Mouse (Mus musculus) embryonic facial prominence, embryonic 12.5 days (tissue): ENCODE data around the gene Perp. TPM values are rescaled to one million over a fixed set of nuclear protein-coding genes. Genes with fewer than 3 reads are reported as not detected.
A peak's percentile ranks its signal among the peaks of the same experiment; 100 is the strongest.

Experiments used
- ATAC-seq: fragments of 200-750 bp; cut with Nextera tagmentation; 2 replicates; pipeline ENCODE4 v1.8.0; 2017; ENCODE audit not compliant: insufficient number of reproducible peaks, insufficient read depth, low FRiP score, low TSS enrichment
- H3K27ac ChIP-seq: fragments of 300-500 bp; sonication (generic); 2 replicates; pipeline ENCODE4 v1.5.1; 2016; ENCODE audit warnings: mild to moderate bottlenecking
- H3K27me3 ChIP-seq: fragments of 300-500 bp; sonication (generic); 2 replicates; pipeline ENCODE4 v1.6.1; 2016; ENCODE audit warnings: mild to moderate bottlenecking, moderate library complexity
- H3K36me3 ChIP-seq: fragments of 300-500 bp; sonication (generic); 2 replicates; pipeline ENCODE4 v1.6.1; 2016; ENCODE audit warnings: mild to moderate bottlenecking
- H3K4me1 ChIP-seq: fragments of 300-500 bp; sonication (generic); 2 replicates; pipeline ENCODE4 v1.6.1; 2016
- H3K4me2 ChIP-seq: fragments of 300-500 bp; sonication (generic); replicated peaks from 2 replicates; pipeline ENCODE4 v1.6.1; 2016; ENCODE audit warnings: mild to moderate bottlenecking, moderate library complexity
- H3K4me3 ChIP-seq: fragments of 300-500 bp; sonication (generic); 2 replicates; pipeline ENCODE4 v1.5.1; 2016; ENCODE audit warnings: mild to moderate bottlenecking
- H3K9ac ChIP-seq: fragments of 300-500 bp; sonication (generic); 2 replicates; pipeline ENCODE4 v1.6.1; 2016; ENCODE audit warnings: mild to moderate bottlenecking, moderate library complexity
- H3K9me3 ChIP-seq: fragments of 300-500 bp; sonication (generic); 2 replicates; pipeline ENCODE4 v1.6.1; 2016; ENCODE audit warnings: mild to moderate bottlenecking, moderate library complexity
- WGBS: fragments of 180-500 bp; shearing (Covaris S2); methylation state at CpG from one replicate; pipeline ENCODE4 v1.1.7; 2016; 5-methylcytosine and 5-hydroxymethylcytosine counted together
- polyA plus RNA-seq: library from polyadenylated mRNA; unstranded; fragments of >200 nt; fragmentation: Nextera tagmentation; extraction: Ambion mirVana; gene quantifications from 2 replicates; pipeline ENCODE4 v1.2.1, GENCODE M21; 2016

The Perp gene
- 45.3 and 48.4 TPM in 2 replicates for polyA plus RNA-seq

- peak within 1 kb of the TSS; percentile 92 for H3K4me2 ChIP-seq
- H3K27me3 ChIP-seq = peaks cover 38% of the 10 kb centered on the region
- WGBS = 3% methylated on average over 54 of the region's 54 CpGs
- peak within 1 kb of the TSS; percentile 47 for H3K9ac ChIP-seq
- H3K4me1 ChIP-seq = peaks cover 5% of the 10 kb centered on the region; the same call in 1 of the 2 replicates
- H3K27ac ChIP-seq = peak within 1 kb of the TSS; percentile 50
- no peaks in the 10 kb centered on the region for H3K36me3 ChIP-seq
- H3K4me3 ChIP-seq = peak within 1 kb of the TSS; percentile 50
- ATAC-seq = peak; percentile 89
- H3K9me3 ChIP-seq = no peaks in the 10 kb centered on the region
Observed at GRCm38 (mm10) chr10:18844441-18845286, at the start of gene Perp. Perp (plus strand) TSS chr10:18845020.

- no peak for ATAC-seq
- no peaks in the 10 kb centered on the region for H3K36me3 ChIP-seq
- H3K27ac ChIP-seq = no peak overlapping the region
- 84% methylated on average over 2 of the region's 2 CpGs for WGBS
- H3K9me3 ChIP-seq = no peaks in the 10 kb centered on the region
- H3K4me3 ChIP-seq = no peak overlapping the region
- no peaks in the 10 kb centered on the region for H3K27me3 ChIP-seq
- no peak overlapping the region for H3K9ac ChIP-seq
- no peak overlapping the region for H3K4me2 ChIP-seq
- H3K4me1 ChIP-seq = peaks cover 14% of the 10 kb centered on the region
Observed at GRCm38 (mm10) chr10:18811751-18812150, 33.1 kb upstream of the Perp start.

GRCm38 (mm10) chr10:18816560-18816959, 28.3 kb upstream of the Perp start:
- Histone ChIP-seq H3K36me3 (no peaks in the 10 kb centered on the region), H3K4me3 (no peak overlapping the region), H3K27ac (0 out of 2 replicates have a peak overlapping the region, but pooled peaks have one; percentile 23), H3K9ac (no peak overlapping the region), H3K4me2 (no peak overlapping the region), H3K4me1 (peaks cover 20% of the 10 kb centered on the region), H3K27me3 (no peaks in the 10 kb centered on the region), H3K9me3 (no peaks in the 10 kb centered on the region)
- peak; percentile 81 for ATAC-seq
- WGBS = 21% methylated on average over 5 of the region's 5 CpGs

GRCm38 (mm10) chr10:18825143-18825542, 19.7 kb upstream of the Perp start:
- Histone ChIP-seq H3K27me3 (no peaks in the 10 kb centered on the region), H3K36me3 (no peaks in the 10 kb centered on the region), H3K4me2 (no peak overlapping the region), H3K4me3 (no peak overlapping the region), H3K9ac (no peak overlapping the region), H3K9me3 (no peaks in the 10 kb centered on the region), H3K27ac (no peak overlapping the region), H3K4me1 (no peaks in the 10 kb centered on the region)
- ATAC-seq = no peak

GRCm38 (mm10) chr10:18826107-18826506, 18.7 kb upstream of the Perp start:
- WGBS = 78% methylated on average over 2 of the region's 2 CpGs
- Histone ChIP-seq H3K4me3 (no peak overlapping the region), H3K27me3 (no peaks in the 10 kb centered on the region), H3K27ac (no peak overlapping the region), H3K9ac (no peak overlapping the region), H3K4me1 (no peaks in the 10 kb centered on the region), H3K9me3 (no peaks in the 10 kb centered on the region), H3K36me3 (no peaks in the 10 kb centered on the region), H3K4me2 (no peak overlapping the region)
- ATAC-seq = no peak

GRCm38 (mm10) chr10:18827936-18828335, 16.9 kb upstream of the Perp start:
- Histone ChIP-seq H3K4me1 (0 out of 2 replicates have a peak, but pooled peaks cover 2% of the 10 kb centered on the region), H3K27me3 (no peaks in the 10 kb centered on the region), H3K4me2 (no peak overlapping the region), H3K36me3 (no peaks in the 10 kb centered on the region), H3K9ac (no peak overlapping the region), H3K4me3 (no peak overlapping the region), H3K9me3 (no peaks in the 10 kb centered on the region), H3K27ac (no peak overlapping the region)
- 29% methylated on average over 2 of the region's 2 CpGs for whole genome bisulfite sequencing
- ATAC-seq = no peak

GRCm38 (mm10) chr10:18830359-18830758, 14.5 kb upstream of the Perp start:
- Histone ChIP-seq H3K9me3 (no peaks in the 10 kb centered on the region), H3K36me3 (no peaks in the 10 kb centered on the region), H3K27ac (no peak overlapping the region), H3K4me1 (0 out of 2 replicates have a peak, but pooled peaks cover 2% of the 10 kb centered on the region), H3K4me2 (no peak overlapping the region), H3K9ac (no peak overlapping the region), H3K4me3 (no peak overlapping the region), H3K27me3 (no peaks in the 10 kb centered on the region)
- ATAC-seq = no peak
- WGBS = 70% methylated on average over 4 of the region's 4 CpGs

GRCm38 (mm10) chr10:18831823-18832222, 13.0 kb upstream of the Perp start:
- no peak for ATAC-seq
- no peaks in the 10 kb centered on the region for H3K9me3 ChIP-seq
- H3K9ac ChIP-seq = no peak overlapping the region
- no peak overlapping the region for H3K27ac ChIP-seq
- 44% methylated on average over 7 of the region's 7 CpGs for WGBS
- H3K4me1 ChIP-seq = 0 out of 2 replicates have a peak, but pooled peaks cover 2% of the 10 kb centered on the region
- H3K4me3 ChIP-seq = no peak overlapping the region
- H3K36me3 ChIP-seq = no peaks in the 10 kb centered on the region
- H3K27me3 ChIP-seq = no peaks in the 10 kb centered on the region
- no peak overlapping the region for H3K4me2 ChIP-seq

GRCm38 (mm10) chr10:18834389-18834788, 10.4 kb upstream of the Perp start:
- Histone ChIP-seq H3K4me3 (no peak overlapping the region), H3K4me2 (no peak overlapping the region), H3K27me3 (no peaks in the 10 kb centered on the region), H3K9ac (no peak overlapping the region), H3K9me3 (no peaks in the 10 kb centered on the region), H3K4me1 (0 out of 2 replicates have a peak, but pooled peaks cover 2% of the 10 kb centered on the region), H3K27ac (no peak overlapping the region), H3K36me3 (no peaks in the 10 kb centered on the region)
- WGBS = 46% methylated on average over 2 of the region's 2 CpGs
- no peak for ATAC-seq

- Histone ChIP-seq H3K27ac (no peak overlapping the region), H3K27me3 (no peaks in the 10 kb centered on the region), H3K36me3 (no peaks in the 10 kb centered on the region), H3K9ac (no peak overlapping the region), H3K9me3 (no peaks in the 10 kb centered on the region), H3K4me2 (no peak overlapping the region), H3K4me1 (0 out of 2 replicates have a peak, but pooled peaks cover 2% of the 10 kb centered on the region), H3K4me3 (no peak overlapping the region)
- WGBS = 54% methylated on average over 4 of the region's 6 CpGs
- no peak for ATAC-seq
Observed at GRCm38 (mm10) chr10:18835684-18836479, 8.9 kb upstream of the Perp start.

- no peak overlapping the region for H3K4me3 ChIP-seq
- H3K36me3 ChIP-seq = no peaks in the 10 kb centered on the region
- H3K27me3 ChIP-seq = peaks cover 13% of the 10 kb centered on the region
- no peak overlapping the region for H3K27ac ChIP-seq
- ATAC-seq = no peak
- WGBS = 75% methylated on average over 4 of the region's 4 CpGs
- no peak overlapping the region for H3K4me2 ChIP-seq
- H3K9me3 ChIP-seq = no peaks in the 10 kb centered on the region
- 0 out of 2 replicates have a peak, but pooled peaks cover 2% of the 10 kb centered on the region for H3K4me1 ChIP-seq
- H3K9ac ChIP-seq = no peak overlapping the region
Observed at GRCm38 (mm10) chr10:18839530-18839929, 5.3 kb upstream of the Perp start.
